ENCODE assay signal across 9 mouse cellular contexts in genomic region chr11:66899426-66899825, GRCm38 (mm10). TPM values are rescaled to one million over a fixed set of nuclear protein-coding genes. Genes with fewer than 3 reads are reported as not detected.
DNase-seq lines count a peak whose midpoint lies in the region; ATAC-seq lines count a peak whose summit lies in the region.
"Had no signal": no experiment of that assay in that cellular context is flagged by ENCODE, and none has a peak within 500 bp of the region (broad histone marks: within the 10 kb centered on the region; RNA-seq: fewer than 3 reads in every experiment).

No protein-coding gene starts in this region.

- intact Hi-C loops in gastrocnemius, postnatal 36 days (cut with DNase I), result no loop called here

- no peak for ATAC-seq in CD4-positive, CD25-positive, alpha-beta regulatory T cell, adult 4 months

- DNase-seq in CD4-positive, CD25-positive, alpha-beta regulatory T cell, adult 2 months (ENCODE audit: low read depth, low spot score), result peak; percentile 47
- DNase-seq in WW6 (ENCODE audit: low read depth, low spot score), result peak; percentile 66
- peak; percentile 85 to 88 for DNase-seq in cerebellum, postnatal 10 days
- DNase-seq in gastrocnemius, postnatal 36 days, result peak; percentile 31 to 39
- peak; percentile 39 to 79 for DNase-seq in layer of hippocampus, adult 8-10 months (ENCODE audit: low spot score in 2 of 2)
- DNase-seq in lung, postnatal 4 days, result peak; percentile 30 to 68
- DNase-seq in skeletal muscle tissue, adult 2 months (ENCODE audit: low read depth, low spot score), result peak; percentile 36

RNA-seq across cellular contexts. Expression of gene Pirt, which starts 12.4 kb away (rescaled TPM):
- not detected for polyA plus RNA-seq in CD4-positive, CD25-positive, alpha-beta regulatory T cell, adult 4 months (2017; shearing (Covaris generic))
- total RNA-seq in gastrocnemius, postnatal 36 days (2021), result under 1 TPM in 1 of 2 experiments, not detected in 1; 0.13 TPM
- total RNA-seq in layer of hippocampus, adult 8-10 months (2022), result 1 to 10 TPM; 1.8 to 3.4 (median 2.3) TPM

RNA-seq across cellular contexts. Expression of gene Tmem238l, which starts 57.0 kb away (rescaled TPM):
- not detected for polyA plus RNA-seq in CD4-positive, CD25-positive, alpha-beta regulatory T cell, adult 4 months (2017; shearing (Covaris generic))
- not detected for total RNA-seq in gastrocnemius, postnatal 36 days (2021)
- total RNA-seq in layer of hippocampus, adult 8-10 months (2022), result not detected
- polyA plus RNA-seq: lung, embryonic 16.5 days had no signal

Comparison
In these comparisons a context has a peak if more than half of its experiments do, and no peak if none do; other contexts are left out.
1. DNase-seq: peak in every context shown above with its lines; median percentile 86 in cerebellum, postnatal 10 days; 66 in WW6; 59 in layer of hippocampus, adult 8-10 months; 49 in lung, postnatal 4 days; 47 in CD4-positive, CD25-positive, alpha-beta regulatory T cell, adult 2 months; 36 in skeletal muscle tissue, adult 2 months; 35 in gastrocnemius, postnatal 36 days.